Mouse (Mus musculus): Measurements from ENCODE around the gene Sall1. TPM values are rescaled to one million over a fixed set of nuclear protein-coding genes. Genes with fewer than 3 reads are reported as not detected.

Sall1 gene
- polyA plus RNA-seq, 1 experiment: 60.4 TPM

- H3K27me3 ChIP-seq (ENCODE audit: control insufficient read depth, insufficient read depth, low read length, poor library complexity, severe bottlenecking): no peaks in the 10 kb centered on the region
- TF ChIP-seq CTCF (IDR thresholded peaks at IDR 0.05; ENCODE audit: low read depth, low read length) (no peak), EP300 (IDR thresholded peaks at IDR 0.05; ENCODE audit: insufficient read depth, low read depth, low read length) (no peak), POLR2A (IDR thresholded peaks at IDR 0.05; ENCODE audit: insufficient read depth, low read length) (no peak)
- peak overlapping the region; percentile 77 for H3K27ac ChIP-seq (ENCODE audit: insufficient read depth, low read length)
- peak overlapping the region; percentile 100 for H3K9ac ChIP-seq (ENCODE audit: low read depth, poor library complexity, severe bottlenecking)
- peaks cover 23% of the 10 kb centered on the region for H3K36me3 ChIP-seq (ENCODE audit: control insufficient read depth, insufficient read depth, low read length, poor library complexity, severe bottlenecking)
- peak overlapping the region; percentile 90 for H3K4me3 ChIP-seq (ENCODE audit: low read depth, low read length)
- H3K4me1 ChIP-seq (ENCODE audit: control insufficient read depth, insufficient read depth, low read length): peaks cover 2% of the 10 kb centered on the region
- H3K9me3 ChIP-seq (replicated peaks; ENCODE audit: control insufficient read depth, insufficient read depth, low read length, poor library complexity, severe bottlenecking): no peaks in the 10 kb centered on the region
Measured at GRCm38 (mm10) chr8:89045726-89046125, 1.8 kb upstream of the Sall1 start.

- Histone ChIP-seq H3K27ac (ENCODE audit: insufficient read depth, low read length) (peak overlapping the region; percentile 79), H3K36me3 (ENCODE audit: control insufficient read depth, insufficient read depth, low read length, poor library complexity, severe bottlenecking) (peaks cover 23% of the 10 kb centered on the region), H3K4me1 (ENCODE audit: control insufficient read depth, insufficient read depth, low read length) (peaks cover 2% of the 10 kb centered on the region), H3K4me3 (ENCODE audit: low read depth, low read length) (peak overlapping the region; percentile 90), H3K9ac (ENCODE audit: low read depth, poor library complexity, severe bottlenecking) (peak overlapping the region; percentile 100), H3K9me3 (replicated peaks; ENCODE audit: control insufficient read depth, insufficient read depth, low read length, poor library complexity, severe bottlenecking) (no peaks in the 10 kb centered on the region), H3K27me3 (ENCODE audit: control insufficient read depth, insufficient read depth, low read length, poor library complexity, severe bottlenecking) (no peaks in the 10 kb centered on the region)
- TF ChIP-seq EP300 (IDR thresholded peaks at IDR 0.05; ENCODE audit: insufficient read depth, low read depth, low read length) (peak; percentile 77; the same call in 1 of the 2 replicates), CTCF (IDR thresholded peaks at IDR 0.05; ENCODE audit: low read depth, low read length) (no peak)
Measured at GRCm38 (mm10) chr8:89045218-89045601, 1.2 kb upstream of the Sall1 start.

GRCm38 (mm10) chr8:89044511-89045217 lies 702 bp upstream of the Sall1 start:
- Histone ChIP-seq H3K9me3 (replicated peaks; ENCODE audit: control insufficient read depth, insufficient read depth, low read length, poor library complexity, severe bottlenecking) (no peaks in the 10 kb centered on the region), H3K27me3 (ENCODE audit: control insufficient read depth, insufficient read depth, low read length, poor library complexity, severe bottlenecking) (no peaks in the 10 kb centered on the region), H3K4me3 (ENCODE audit: low read depth, low read length) (peak overlapping the region; percentile 90), H3K36me3 (ENCODE audit: control insufficient read depth, insufficient read depth, low read length, poor library complexity, severe bottlenecking) (peaks cover 25% of the 10 kb centered on the region), H3K4me1 (ENCODE audit: control insufficient read depth, insufficient read depth, low read length) (peaks cover 3% of the 10 kb centered on the region), H3K9ac (ENCODE audit: low read depth, poor library complexity, severe bottlenecking) (peak overlapping the region; percentile 100), H3K27ac (ENCODE audit: insufficient read depth, low read length) (peak overlapping the region; percentile 79)
- no peak for TF ChIP-seq POLR2A (IDR thresholded peaks at IDR 0.05; ENCODE audit: insufficient read depth, low read length)
- TF ChIP-seq CTCF (IDR thresholded peaks at IDR 0.05; ENCODE audit: low read depth, low read length): no peak
- TF ChIP-seq EP300 (IDR thresholded peaks at IDR 0.05; ENCODE audit: insufficient read depth, low read depth, low read length): no peak

- Histone ChIP-seq H3K4me1 (ENCODE audit: control insufficient read depth, insufficient read depth, low read length) (peaks cover 3% of the 10 kb centered on the region), H3K27me3 (ENCODE audit: control insufficient read depth, insufficient read depth, low read length, poor library complexity, severe bottlenecking) (no peaks in the 10 kb centered on the region)
Measured at GRCm38 (mm10) chr8:89043371-89043841, 556 bp downstream of the Sall1 start.

GRCm38 (mm10) chr8:89042560-89043370 lies 1.2 kb downstream of the Sall1 start:
- 0 out of 2 replicates have a peak, but pooled peaks have one; percentile 7 for TF ChIP-seq EP300 (IDR thresholded peaks at IDR 0.05; ENCODE audit: insufficient read depth, low read depth, low read length)
- TF ChIP-seq CTCF (IDR thresholded peaks at IDR 0.05; ENCODE audit: low read depth, low read length): no peak
- TF ChIP-seq POLR2A (IDR thresholded peaks at IDR 0.05; ENCODE audit: insufficient read depth, low read length): no peak
- Histone ChIP-seq H3K9me3 (replicated peaks; ENCODE audit: control insufficient read depth, insufficient read depth, low read length, poor library complexity, severe bottlenecking) (no peaks in the 10 kb centered on the region), H3K9ac (ENCODE audit: low read depth, poor library complexity, severe bottlenecking) (peak overlapping the region; percentile 100), H3K27ac (ENCODE audit: insufficient read depth, low read length) (peak overlapping the region; percentile 92), H3K4me3 (ENCODE audit: low read depth, low read length) (peak overlapping the region; percentile 94), H3K36me3 (ENCODE audit: control insufficient read depth, insufficient read depth, low read length, poor library complexity, severe bottlenecking) (peaks cover 24% of the 10 kb centered on the region), H3K4me1 (ENCODE audit: control insufficient read depth, insufficient read depth, low read length) (peaks cover 3% of the 10 kb centered on the region), H3K27me3 (ENCODE audit: control insufficient read depth, insufficient read depth, low read length, poor library complexity, severe bottlenecking) (no peaks in the 10 kb centered on the region)

More at GRCm38 (mm10) chr8:89043371-89043841, 556 bp downstream of the Sall1 start:
- H3K36me3 ChIP-seq (ENCODE audit: control insufficient read depth, insufficient read depth, low read length, poor library complexity, severe bottlenecking): peaks cover 23% of the 10 kb centered on the region
- H3K9ac ChIP-seq (ENCODE audit: low read depth, poor library complexity, severe bottlenecking): peak overlapping the region; percentile 100
- no peaks in the 10 kb centered on the region for H3K9me3 ChIP-seq (replicated peaks; ENCODE audit: control insufficient read depth, insufficient read depth, low read length, poor library complexity, severe bottlenecking)
- TF ChIP-seq CTCF (IDR thresholded peaks at IDR 0.05; ENCODE audit: low read depth, low read length) (no peak), POLR2A (IDR thresholded peaks at IDR 0.05; ENCODE audit: insufficient read depth, low read length) (peak; percentile 18), EP300 (IDR thresholded peaks at IDR 0.05; ENCODE audit: insufficient read depth, low read depth, low read length) (no peak)
- peak overlapping the region; percentile 92 for H3K27ac ChIP-seq (ENCODE audit: insufficient read depth, low read length)
- H3K4me3 ChIP-seq (ENCODE audit: low read depth, low read length): peak overlapping the region; percentile 93

Measured in ES-Bruce4 (cell line).